Mouse (Mus musculus) stomach, embryonic 15.5 days (tissue): ENCODE results near the gene Adam23. TPM values are rescaled to one million over a fixed set of nuclear protein-coding genes. Genes with fewer than 3 reads are reported as not detected.

Source experiments
- ATAC-seq: fragments of 200-750 bp; cut with Nextera tagmentation; 2 replicates; pipeline ENCODE4 v1.8.0; 2017; ENCODE audit warnings: low read depth, moderate number of reproducible peaks, moderate TSS enrichment; ENCODE audit not compliant: insufficient read depth, low FRiP score
- H3K27ac ChIP-seq: fragments of 300-500 bp; sonication (generic); 2 replicates; pipeline ENCODE4 v1.5.1; 2015; ENCODE audit warnings: mild to moderate bottlenecking, inconsistent platforms
- H3K27me3 ChIP-seq: fragments of 300-500 bp; sonication (generic); replicated peaks from 2 replicates; pipeline ENCODE4 v1.6.1; 2015; ENCODE audit warnings: inconsistent platforms
- H3K36me3 ChIP-seq: fragments of 300-500 bp; sonication (generic); 2 replicates; pipeline ENCODE4 v1.6.1; 2015; ENCODE audit warnings: inconsistent platforms
- H3K4me1 ChIP-seq: fragments of 300-500 bp; sonication (generic); 2 replicates; pipeline ENCODE4 v1.6.1; 2015; ENCODE audit warnings: inconsistent platforms
- H3K4me2 ChIP-seq: fragments of 300-500 bp; sonication (generic); 2 replicates; pipeline ENCODE4 v1.6.1; 2015; ENCODE audit warnings: mild to moderate bottlenecking, inconsistent platforms
- H3K4me3 ChIP-seq: fragments of 300-500 bp; sonication (generic); replicated peaks from 2 replicates; pipeline ENCODE4 v1.5.1; 2015; ENCODE audit warnings: inconsistent platforms
- H3K9ac ChIP-seq: fragments of 300-500 bp; sonication (generic); 2 replicates; pipeline ENCODE4 v1.6.1; 2015; ENCODE audit warnings: inconsistent platforms
- H3K9me3 ChIP-seq: fragments of 300-500 bp; sonication (generic); 2 replicates; pipeline ENCODE4 v1.6.1; 2016; ENCODE audit warnings: inconsistent platforms
- WGBS: fragments of 180-500 bp; shearing (Covaris S2); methylation state at CpG from one replicate; pipeline ENCODE4 v1.1.7; 2015; 5-methylcytosine and 5-hydroxymethylcytosine counted together
- polyA plus RNA-seq: library from polyadenylated mRNA; unstranded; fragments of >200 nt; fragmentation: Nextera tagmentation; extraction: Ambion mirVana; gene quantifications from 2 replicates; pipeline ENCODE4 v1.2.1, GENCODE M21; 2015

Adam23 gene
- polyA plus RNA-seq, 1 experiment from 2014 or later: 2.6 TPM

DNA sequence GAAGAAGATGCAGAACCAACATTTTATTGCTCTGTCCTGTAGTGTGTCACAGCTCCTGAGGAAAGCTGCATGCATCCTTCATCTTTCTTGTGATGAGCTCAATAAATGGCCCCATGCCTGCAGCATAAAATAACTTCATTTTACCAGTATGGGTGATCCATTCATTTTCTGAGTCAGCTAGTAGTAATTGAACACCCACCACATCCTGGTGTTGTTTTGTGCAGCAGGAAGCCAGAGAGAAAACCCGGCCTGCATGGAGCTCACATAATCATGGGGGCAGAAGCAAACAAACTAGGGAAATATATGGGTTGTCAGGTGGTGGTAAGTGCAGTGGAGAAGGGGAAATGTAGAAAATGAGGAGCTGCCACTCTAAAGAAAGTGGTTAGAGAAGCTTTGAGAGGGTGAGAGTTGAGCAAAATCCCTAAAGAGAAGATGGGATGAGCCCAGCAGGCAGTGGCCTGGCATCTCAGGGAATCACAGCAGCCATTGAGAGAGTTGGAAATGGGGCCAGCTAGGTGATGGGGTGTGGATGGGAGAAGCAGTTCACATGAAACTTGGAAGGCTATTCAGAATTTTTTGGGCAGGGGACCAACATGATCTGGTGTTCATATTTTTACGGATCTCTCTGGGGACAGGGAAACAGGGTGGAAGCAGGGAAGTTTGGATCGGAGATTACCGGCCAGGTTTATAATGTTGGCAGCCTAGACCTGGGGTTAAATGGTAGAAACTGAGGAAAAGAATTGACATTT is 116.3 kb downstream of the Adam23 start:
- H3K9ac ChIP-seq: no peak overlapping the region
- no peak overlapping the region for H3K4me3 ChIP-seq
- H3K9me3 ChIP-seq: no peaks in the 10 kb centered on the region
- H3K4me2 ChIP-seq: no peak overlapping the region
- ATAC-seq: no peak
- no peaks in the 10 kb centered on the region for H3K36me3 ChIP-seq
- H3K4me1 ChIP-seq: no peaks in the 10 kb centered on the region
- no peak overlapping the region for H3K27ac ChIP-seq
- 76% methylated on average over 4 of the region's 4 CpGs for WGBS
- H3K27me3 ChIP-seq: no peaks in the 10 kb centered on the region

DNA sequence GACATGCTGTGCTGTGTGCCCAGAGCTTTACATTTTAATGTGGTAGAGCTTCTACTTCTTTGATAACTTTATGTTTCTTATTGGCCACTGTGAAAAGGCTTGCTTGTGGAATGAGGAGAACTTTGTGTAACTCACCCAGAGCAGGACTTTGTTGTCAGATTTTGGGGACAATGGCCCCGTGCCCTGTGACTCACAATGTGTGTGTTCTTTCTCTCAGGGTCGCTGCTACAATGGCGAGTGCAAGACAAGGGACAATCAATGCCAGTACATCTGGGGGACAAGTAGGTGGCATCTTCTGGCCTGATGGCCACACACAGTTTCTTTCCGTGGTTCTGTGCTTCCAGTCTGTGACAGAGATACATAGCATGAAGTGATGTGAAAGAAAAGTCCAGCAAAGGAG is 118.2 kb downstream of the Adam23 start:
- Histone ChIP-seq H3K9ac (no peak overlapping the region), H3K4me1 (no peaks in the 10 kb centered on the region), H3K27me3 (no peaks in the 10 kb centered on the region), H3K4me3 (no peak overlapping the region), H3K27ac (no peak overlapping the region), H3K4me2 (no peak overlapping the region), H3K36me3 (no peaks in the 10 kb centered on the region), H3K9me3 (no peaks in the 10 kb centered on the region)
- WGBS: 75% methylated on average over 4 of the region's 4 CpGs
- no peak for ATAC-seq

DNA sequence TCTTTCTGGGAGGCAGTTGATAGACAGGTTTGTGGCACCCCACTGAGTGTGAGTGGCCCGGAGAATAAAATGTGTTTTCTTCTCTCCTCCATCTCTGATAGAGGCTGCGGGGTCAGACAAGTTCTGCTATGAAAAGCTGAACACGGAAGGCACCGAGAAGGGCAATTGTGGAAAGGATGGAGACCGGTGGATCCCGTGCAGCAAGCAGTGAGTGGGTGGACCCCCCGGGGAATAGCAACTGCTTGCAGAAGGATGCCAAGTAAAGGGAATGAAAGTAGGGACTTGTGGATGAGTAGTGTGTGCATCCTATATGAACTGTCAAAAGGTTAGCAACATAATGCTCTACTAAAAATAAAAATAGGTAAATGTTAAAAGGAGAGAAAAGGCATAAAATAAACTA is 120.8 kb downstream of the Adam23 start:
- no peak for ATAC-seq
- no peaks in the 10 kb centered on the region for H3K4me1 ChIP-seq
- H3K9ac ChIP-seq: no peak overlapping the region
- H3K36me3 ChIP-seq: no peaks in the 10 kb centered on the region
- H3K27me3 ChIP-seq: no peaks in the 10 kb centered on the region
- no peak overlapping the region for H3K4me2 ChIP-seq
- no peaks in the 10 kb centered on the region for H3K9me3 ChIP-seq
- H3K4me3 ChIP-seq: no peak overlapping the region
- no peak overlapping the region for H3K27ac ChIP-seq
- whole genome bisulfite sequencing: 36% methylated on average over 7 of the region's 7 CpGs

DNA sequence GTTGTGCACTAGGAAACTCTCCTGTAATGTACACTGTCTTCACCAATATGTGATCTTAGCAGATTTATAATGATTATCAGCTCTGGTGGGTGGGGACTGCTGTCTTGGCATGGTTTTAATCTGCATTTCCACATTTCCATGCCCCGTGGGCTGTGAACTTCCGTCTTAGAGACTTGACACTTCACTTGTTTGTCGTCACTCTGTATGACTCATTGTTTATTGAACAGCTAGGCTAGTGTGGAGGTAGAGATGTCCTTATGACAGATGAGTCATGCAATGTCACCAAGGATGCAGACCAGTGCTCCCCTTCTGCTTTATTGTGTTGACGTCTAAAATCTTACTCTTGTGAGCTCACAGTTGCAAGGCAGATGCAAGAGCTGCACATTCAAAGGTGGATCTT is 121.3 kb downstream of the Adam23 start:
- Histone ChIP-seq H3K9ac (no peak overlapping the region), H3K4me1 (no peaks in the 10 kb centered on the region), H3K4me2 (no peak overlapping the region), H3K27me3 (no peaks in the 10 kb centered on the region), H3K36me3 (no peaks in the 10 kb centered on the region), H3K9me3 (no peaks in the 10 kb centered on the region), H3K4me3 (no peak overlapping the region), H3K27ac (no peak overlapping the region)
- ATAC-seq: no peak
- WGBS: 32% methylated on average over 4 of the region's 4 CpGs

DNA sequence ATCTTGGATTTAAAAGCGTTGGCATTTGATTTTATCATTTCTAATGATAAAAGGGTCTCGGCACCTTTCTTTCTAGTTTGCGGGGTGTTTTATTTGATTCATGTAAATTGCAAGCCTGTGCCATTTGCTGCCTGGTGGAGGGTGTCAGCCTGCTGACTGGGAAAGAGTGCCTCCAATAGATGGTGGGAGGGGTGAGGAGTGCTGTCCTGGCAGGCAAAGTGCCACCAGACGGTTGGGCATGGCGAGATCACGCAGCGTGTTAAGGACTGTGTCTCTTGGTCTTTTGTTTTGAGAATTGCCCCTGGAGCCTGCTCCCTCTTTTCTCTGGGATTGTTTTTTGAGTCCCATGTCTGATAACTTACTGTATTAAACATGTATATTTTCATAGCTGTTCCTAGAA is 126.5 kb downstream of the Adam23 start:
- no peaks in the 10 kb centered on the region for H3K36me3 ChIP-seq
- WGBS: 82% methylated on average over 7 of the region's 7 CpGs

DNA sequence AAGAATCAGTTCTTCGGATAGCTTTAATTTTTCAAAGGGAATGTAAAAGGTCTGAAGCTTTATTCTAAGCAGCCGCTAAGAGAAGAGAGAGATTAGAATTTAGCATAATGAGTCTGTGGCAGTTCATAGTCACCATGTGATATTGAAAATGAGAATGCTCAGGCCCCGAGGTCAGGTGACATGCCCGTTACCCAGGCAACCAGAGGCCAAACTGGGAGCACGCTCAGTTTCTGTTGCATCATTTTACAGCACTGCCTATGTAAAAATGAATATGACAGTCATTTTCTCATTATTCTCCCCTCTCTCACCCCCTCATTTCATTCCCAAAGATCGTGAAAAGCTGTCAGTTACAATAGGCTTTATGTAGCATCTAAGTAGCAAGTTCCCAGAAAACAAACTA is 127.7 kb downstream of the Adam23 start:
- Histone ChIP-seq H3K27me3 (no peaks in the 10 kb centered on the region), H3K36me3 (no peaks in the 10 kb centered on the region), H3K9ac (no peak overlapping the region), H3K27ac (no peak overlapping the region), H3K4me2 (no peak overlapping the region), H3K4me1 (no peaks in the 10 kb centered on the region), H3K9me3 (no peaks in the 10 kb centered on the region), H3K4me3 (no peak overlapping the region)
- 64% methylated on average over 6 of the region's 6 CpGs for WGBS
- no peak for ATAC-seq

More for the DNA sequence above, 126.5 kb downstream of the Adam23 start:
- H3K27ac ChIP-seq: no peak overlapping the region
- no peaks in the 10 kb centered on the region for H3K27me3 ChIP-seq
- H3K9me3 ChIP-seq: no peaks in the 10 kb centered on the region
- H3K4me3 ChIP-seq: no peak overlapping the region
- H3K9ac ChIP-seq: no peak overlapping the region
- no peaks in the 10 kb centered on the region for H3K4me1 ChIP-seq
- no peak overlapping the region for H3K4me2 ChIP-seq
- ATAC-seq: no peak

DNA sequence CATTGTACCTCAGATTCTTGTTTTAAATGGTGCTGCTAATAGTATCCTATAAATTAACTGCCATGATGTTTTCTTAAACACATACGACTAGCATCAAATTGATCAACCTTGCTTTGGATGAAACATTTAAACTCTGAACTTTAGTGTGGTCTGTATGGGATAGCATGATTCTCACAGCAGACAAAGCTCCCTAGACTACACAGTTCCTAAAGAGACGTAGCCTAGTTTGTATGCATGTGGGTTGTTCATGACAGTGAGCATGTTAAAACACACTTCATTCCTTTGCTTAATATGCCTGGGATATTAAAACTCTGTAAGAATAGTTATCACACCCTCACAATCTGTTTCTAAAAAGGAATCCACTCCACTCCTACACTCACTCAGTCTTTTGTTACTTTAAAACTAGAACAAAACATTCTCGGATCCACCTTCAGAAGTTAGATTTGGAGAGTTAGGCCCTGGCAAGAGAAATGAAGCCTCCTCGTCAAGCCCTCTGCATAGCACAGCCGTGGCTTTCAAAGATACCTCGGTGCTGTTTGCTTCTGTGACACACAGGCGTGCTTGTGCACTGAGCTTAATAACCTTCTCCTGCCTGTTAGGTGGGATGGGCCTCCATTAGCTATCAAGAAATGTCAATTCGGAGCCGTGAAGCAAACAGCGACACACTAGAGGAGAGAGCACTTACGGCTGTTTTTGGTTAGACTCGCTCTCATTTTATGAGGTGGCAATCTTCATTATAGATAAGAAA is 128.3 kb downstream of the Adam23 start:
- no peak overlapping the region for H3K4me3 ChIP-seq
- no peak overlapping the region for H3K4me2 ChIP-seq
- H3K4me1 ChIP-seq: no peaks in the 10 kb centered on the region
- H3K27ac ChIP-seq: no peak overlapping the region
- no peaks in the 10 kb centered on the region for H3K9me3 ChIP-seq
- no peaks in the 10 kb centered on the region for H3K27me3 ChIP-seq
- H3K36me3 ChIP-seq: no peaks in the 10 kb centered on the region
- H3K9ac ChIP-seq: no peak overlapping the region
- no peak for ATAC-seq
- WGBS: 48% methylated on average over 12 of the region's 12 CpGs

DNA sequence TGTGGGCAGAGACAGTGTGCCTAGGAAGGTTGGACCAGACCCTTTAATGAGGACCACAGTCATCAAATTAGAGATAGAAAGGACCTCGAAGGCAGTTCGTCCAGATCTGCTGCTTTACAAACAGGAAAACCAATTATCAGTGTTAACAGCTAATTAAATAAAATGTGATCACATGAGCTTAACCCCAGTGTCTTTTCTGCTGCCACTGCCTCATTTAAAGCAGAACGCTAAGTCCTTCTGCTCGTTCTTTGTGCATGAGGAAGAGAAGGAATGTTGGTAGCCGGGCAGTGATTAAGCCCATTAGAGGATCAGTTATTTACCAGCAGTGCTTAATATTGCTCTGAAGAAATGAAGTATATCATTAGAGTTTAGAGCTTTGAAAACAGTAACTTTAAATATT is 131.1 kb downstream of the Adam23 start:
- no peak overlapping the region for H3K4me3 ChIP-seq

DNA sequence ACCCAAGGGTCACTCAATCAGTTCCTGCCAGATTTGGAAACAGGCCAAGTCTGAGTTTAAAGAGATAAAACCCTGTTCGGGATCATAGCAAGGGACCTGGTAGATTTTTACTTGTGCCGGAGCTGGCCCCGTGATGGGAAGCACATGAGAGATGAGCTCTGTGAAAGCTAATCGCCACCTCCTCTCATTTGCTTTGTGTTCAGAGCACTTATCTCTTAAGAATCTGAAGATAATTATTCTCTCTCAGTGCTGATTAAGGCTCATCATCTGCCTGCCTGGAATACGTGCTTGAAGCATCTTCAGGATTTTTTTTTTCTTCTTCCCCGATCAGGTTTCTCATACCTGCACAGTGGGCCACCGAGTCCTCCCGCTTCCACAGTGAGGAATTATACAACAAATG is 133.5 kb downstream of the Adam23 start:
- Histone ChIP-seq H3K27me3 (no peaks in the 10 kb centered on the region), H3K9me3 (no peaks in the 10 kb centered on the region), H3K4me3 (no peak overlapping the region), H3K4me1 (no peaks in the 10 kb centered on the region), H3K27ac (no peak overlapping the region), H3K36me3 (no peaks in the 10 kb centered on the region), H3K9ac (no peak overlapping the region), H3K4me2 (no peak overlapping the region)
- WGBS: 74% methylated on average over 8 of the region's 8 CpGs
- no peak for ATAC-seq

More for the DNA sequence above, 131.1 kb downstream of the Adam23 start:
- no peak overlapping the region for H3K4me2 ChIP-seq
- H3K36me3 ChIP-seq: no peaks in the 10 kb centered on the region
- H3K27me3 ChIP-seq: no peaks in the 10 kb centered on the region
- H3K4me1 ChIP-seq: no peaks in the 10 kb centered on the region
- WGBS: 64% methylated on average over 5 of the region's 5 CpGs
- H3K9ac ChIP-seq: no peak overlapping the region
- no peaks in the 10 kb centered on the region for H3K9me3 ChIP-seq
- no peak overlapping the region for H3K27ac ChIP-seq
- ATAC-seq: no peak

DNA sequence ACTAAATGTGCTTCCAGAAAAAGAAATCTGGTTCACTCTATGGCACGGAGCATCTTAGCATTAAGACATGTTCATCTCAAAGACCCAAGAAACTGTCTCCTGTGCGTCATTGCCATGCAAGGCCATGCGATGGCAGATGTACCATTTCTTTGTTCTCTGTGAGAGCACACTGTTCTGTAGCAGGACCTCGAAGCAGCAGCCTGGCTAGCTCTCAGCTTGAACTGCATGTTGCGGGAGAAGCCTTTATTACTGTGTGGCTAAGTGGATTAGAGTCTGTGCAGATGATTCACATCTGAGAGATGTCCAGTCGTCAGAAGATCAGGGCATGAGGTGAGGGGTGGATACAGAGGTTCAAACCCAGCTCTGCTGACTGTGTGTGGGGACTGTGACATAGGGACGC is 141.2 kb downstream of the Adam23 start:
- H3K4me1 ChIP-seq: no peaks in the 10 kb centered on the region
- no peaks in the 10 kb centered on the region for H3K9me3 ChIP-seq
- 72% methylated on average over 7 of the region's 7 CpGs for WGBS
- no peak overlapping the region for H3K9ac ChIP-seq
- no peak overlapping the region for H3K27ac ChIP-seq
- no peak overlapping the region for H3K4me2 ChIP-seq
- H3K27me3 ChIP-seq: no peaks in the 10 kb centered on the region
- H3K4me3 ChIP-seq: no peak overlapping the region
- no peaks in the 10 kb centered on the region for H3K36me3 ChIP-seq
- no peak for ATAC-seq

DNA sequence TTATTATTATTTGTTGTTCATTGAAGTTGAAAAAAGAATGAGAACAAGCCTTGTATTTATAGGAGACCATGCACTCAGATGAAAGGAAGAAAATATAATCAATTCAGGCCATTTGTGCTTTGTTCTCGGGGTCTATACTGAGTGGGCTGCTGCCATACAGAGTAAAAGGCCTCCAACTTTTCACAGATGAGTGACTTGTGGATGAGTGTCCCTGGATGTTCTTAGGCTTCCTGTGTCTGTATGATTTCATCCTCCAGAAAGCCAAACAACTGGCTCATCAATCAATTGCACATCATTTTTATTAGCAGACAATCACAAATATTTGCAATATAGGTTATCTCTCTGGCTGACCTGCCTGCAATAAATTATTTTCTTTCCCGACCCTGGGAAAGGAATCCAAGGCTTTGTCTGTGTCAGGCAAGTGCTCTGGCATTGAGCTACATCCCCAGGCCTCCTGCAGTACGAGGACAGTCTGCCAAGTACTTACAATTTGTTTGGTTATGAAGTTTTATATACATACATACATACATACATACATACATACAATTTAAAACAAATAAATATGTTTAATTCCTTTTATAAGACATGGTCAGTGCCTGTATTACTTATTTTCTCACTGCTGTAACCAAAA is 158.3 kb downstream of the Adam23 start:
- no peak for ATAC-seq

DNA sequence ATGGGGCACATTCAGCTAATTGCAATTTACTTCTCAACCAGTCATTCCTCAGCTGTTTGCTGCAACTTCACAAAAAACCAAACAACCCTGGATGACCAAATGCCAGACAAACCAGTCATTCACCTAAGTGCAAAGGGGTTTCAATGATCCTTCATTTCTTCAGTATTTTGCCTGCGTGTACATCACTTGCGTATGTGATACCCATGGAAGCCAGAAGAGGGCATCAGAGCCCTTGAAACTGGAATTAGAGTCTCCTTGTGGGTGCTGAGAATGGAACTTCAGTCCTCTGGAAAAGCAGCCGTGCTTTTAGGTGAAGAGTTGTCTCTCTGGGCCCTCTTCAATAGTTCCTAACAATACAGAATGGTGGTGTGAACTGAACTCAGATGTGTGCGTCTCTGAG is 163.9 kb downstream of the Adam23 start:
- H3K4me3 ChIP-seq: no peak overlapping the region
- no peak overlapping the region for H3K27ac ChIP-seq
- no peaks in the 10 kb centered on the region for H3K27me3 ChIP-seq
- no peak overlapping the region for H3K9ac ChIP-seq
- H3K9me3 ChIP-seq: no peaks in the 10 kb centered on the region
- no peaks in the 10 kb centered on the region for H3K36me3 ChIP-seq
- WGBS: 90% methylated on average over 4 of the region's 4 CpGs
- no peak overlapping the region for H3K4me2 ChIP-seq
- no peaks in the 10 kb centered on the region for H3K4me1 ChIP-seq
- ATAC-seq: no peak

More for the DNA sequence above, 158.3 kb downstream of the Adam23 start:
- Histone ChIP-seq H3K4me1 (no peaks in the 10 kb centered on the region), H3K27ac (no peak overlapping the region), H3K9me3 (no peaks in the 10 kb centered on the region), H3K4me2 (no peak overlapping the region), H3K36me3 (no peaks in the 10 kb centered on the region), H3K9ac (no peak overlapping the region), H3K27me3 (no peaks in the 10 kb centered on the region), H3K4me3 (no peak overlapping the region)
- WGBS: 15% methylated on average over 3 of the region's 3 CpGs
